Mouse (Mus musculus) testis, postnatal 14 days (tissue): ENCODE data around the gene Polg2.
"Not testable (repeated sequence)": the region's sequence is repeated elsewhere in the genome, so short reads cannot be mapped to it uniquely, and the experiment has no call there.

Experiments used
- DNase-seq: peaks from one replicate; pipeline ENCODE4 v3.0.0; 2021; ENCODE audit warnings: low spot score

The Polg2 gene

GRCm38 (mm10) chr11:106760511-106760910, 18.8 kb downstream of the Polg2 start:
- DNase-seq, result no peak

GRCm38 (mm10) chr11:106759028-106759427, 20.3 kb downstream of the Polg2 start:
- no peak for DNase-seq

GRCm38 (mm10) chr11:106755583-106755982, 23.8 kb downstream of the Polg2 start:
- peak; percentile 46 for DNase-seq

GRCm38 (mm10) chr11:106753314-106753713, 26.0 kb downstream of the Polg2 start:
- no peak for DNase-seq

GRCm38 (mm10) chr11:106752103-106752502, 27.2 kb downstream of the Polg2 start:
- no peak for DNase-seq

- DNase-seq, result no peak
These were observed 28.0 kb downstream of the Polg2 start, which contains the start of gene Milr1 for GRCm38 (mm10) chr11:106751039-106752018. Milr1 (plus strand) TSS chr11:106751226.

- DNase-seq, result no peak
These were observed 29.1 kb downstream of the Polg2 start, which contains the start of gene Pecam1 for GRCm38 (mm10) chr11:106750121-106750751. Pecam1 (minus strand) TSS chr11:106750628.

- DNase-seq, result not testable (repeated sequence)
These were observed 29.7 kb downstream of the Polg2 start for GRCm38 (mm10) chr11:106749557-106750120.

- no peak for DNase-seq
These were observed 34.4 kb downstream of the Polg2 start for GRCm38 (mm10) chr11:106744949-106745348.

- DNase-seq, result no peak
These were observed 36.9 kb downstream of the Polg2 start for GRCm38 (mm10) chr11:106742388-106742841.

- no peak for DNase-seq
These were observed 37.5 kb downstream of the Polg2 start for GRCm38 (mm10) chr11:106741826-106742225.

- DNase-seq, result no peak
These were observed 38.1 kb downstream of the Polg2 start for GRCm38 (mm10) chr11:106741232-106741631.

- DNase-seq, result not testable (repeated sequence)
These were observed 38.6 kb downstream of the Polg2 start for GRCm38 (mm10) chr11:106740724-106741123.

- no peak for DNase-seq
These were observed 40.2 kb downstream of the Polg2 start for GRCm38 (mm10) chr11:106739116-106739515.

- no peak for DNase-seq
These were observed 42.1 kb downstream of the Polg2 start for GRCm38 (mm10) chr11:106737178-106737621.

- no peak for DNase-seq
These were observed 42.7 kb downstream of the Polg2 start for GRCm38 (mm10) chr11:106736614-106737013.

GRCm38 (mm10) chr11:106730714-106731113, 48.6 kb downstream of the Polg2 start:
- no peak for DNase-seq

- no peak for DNase-seq
These were observed 49.7 kb downstream of the Polg2 start for GRCm38 (mm10) chr11:106729656-106730055.

- peak; percentile 39 for DNase-seq
These were observed 50.7 kb downstream of the Polg2 start for GRCm38 (mm10) chr11:106728402-106729366.

GRCm38 (mm10) chr11:106727967-106728366, 51.4 kb downstream of the Polg2 start:
- no peak for DNase-seq

GRCm38 (mm10) chr11:106724916-106725235, 54.5 kb downstream of the Polg2 start:
- not testable (repeated sequence) for DNase-seq
